Mouse (Mus musculus) forebrain, embryonic 11.5 days (tissue): ENCODE measurements at regions not wholly inside any gene's neighbourhood (a gene's known extent, or its start where the extent isn't known, plus 50 kb on each side); places are given as distances from the start of the nearest gene placed in this dataset.
"Not testable (repeated sequence)": the region's sequence is repeated elsewhere in the genome, so short reads cannot be mapped to it uniquely, and the experiment has no call there.

Source experiments
- ATAC-seq: fragments of 200-750 bp; cut with Nextera tagmentation; replicated peaks from 2 replicates; pipeline ENCODE4 v1.8.0; 2017; ENCODE audit warnings: moderate TSS enrichment; ENCODE audit not compliant: low FRiP score
- DNase-seq: peaks from one replicate; pipeline ENCODE4 v3.0.0-alpha.2; 2017; ENCODE audit warnings: low spot score
- H3K27ac ChIP-seq: fragments of 300-500 bp; sonication (generic); 2 replicates; pipeline ENCODE4 v1.5.1; 2014; ENCODE audit warnings: low read depth, low read length
- H3K27me3 ChIP-seq: fragments of 300-500 bp; sonication (generic); 2 replicates; pipeline ENCODE4 v1.6.1; 2014; ENCODE audit warnings: mild to moderate bottlenecking, low read length, mixed read lengths; ENCODE audit not compliant: control insufficient read depth, insufficient read depth
- H3K36me3 ChIP-seq: fragments of 300-500 bp; sonication (generic); 2 replicates; pipeline ENCODE4 v1.6.1; 2014; ENCODE audit warnings: mild to moderate bottlenecking, low read length, moderate library complexity, mixed read lengths; ENCODE audit not compliant: control insufficient read depth, insufficient read depth
- H3K4me1 ChIP-seq: fragments of 300-500 bp; sonication (generic); replicated peaks from 2 replicates; pipeline ENCODE4 v1.6.1; 2014; ENCODE audit warnings: low read length, mixed read lengths; ENCODE audit not compliant: control insufficient read depth, insufficient read depth
- H3K4me2 ChIP-seq: fragments of 300-500 bp; sonication (generic); 2 replicates; pipeline ENCODE4 v1.6.1; 2014; ENCODE audit warnings: low read depth, mild to moderate bottlenecking, low read length, moderate library complexity, mixed read lengths; ENCODE audit not compliant: severe bottlenecking
- H3K4me3 ChIP-seq: fragments of 300-500 bp; sonication (generic); 2 replicates; pipeline ENCODE4 v1.5.1; 2014; ENCODE audit warnings: low read depth, low read length
- H3K9ac ChIP-seq: fragments of 300-500 bp; sonication (generic); 2 replicates; pipeline ENCODE4 v1.6.1; 2014; ENCODE audit warnings: low read length
- H3K9me3 ChIP-seq: fragments of 300-500 bp; sonication (generic); 2 replicates; pipeline ENCODE4 v1.6.1; 2016; ENCODE audit warnings: low read length, mixed read lengths; ENCODE audit not compliant: control insufficient read depth
- WGBS: fragments of 180-500 bp; shearing (Covaris S2); extraction: QIAGEN DNeasy Blood & Tissue Kit; methylation state at CpG from one replicate; pipeline ENCODE4 v1.1.7; 2014; 5-methylcytosine and 5-hydroxymethylcytosine counted together

GRCm38 (mm10) chr12:67620137-67620910, 398.0 kb upstream of the Mdga2 start:
- not testable (repeated sequence) for H3K9ac ChIP-seq, H3K27me3 ChIP-seq, DNase-seq, H3K4me2 ChIP-seq, H3K4me1 ChIP-seq, H3K9me3 ChIP-seq, H3K4me3 ChIP-seq, H3K27ac ChIP-seq, H3K36me3 ChIP-seq
- peak; percentile 58; the same call in 1 of the 2 replicates for ATAC-seq
- 24% methylated on average over 6 of the region's 6 CpGs for WGBS

GRCm38 (mm10) chr12:67618252-67618651, 395.9 kb upstream of the Mdga2 start:
- 75% methylated on average over 6 of the region's 6 CpGs for WGBS
- Histone ChIP-seq H3K9me3 (no peaks in the 10 kb centered on the region), H3K4me2 (no peak overlapping the region), H3K36me3 (no peaks in the 10 kb centered on the region), H3K27ac (no peak overlapping the region), H3K9ac (no peak overlapping the region), H3K4me3 (no peak overlapping the region), H3K4me1 (no peaks in the 10 kb centered on the region), H3K27me3 (no peaks in the 10 kb centered on the region)
- ATAC-seq (0 out of 2 replicates have a peak, but pooled peaks have one; percentile 60), DNase-seq (no peak)

- Histone ChIP-seq H3K36me3 (no peaks in the 10 kb centered on the region), H3K9ac (no peak overlapping the region), H3K4me1 (no peaks in the 10 kb centered on the region), H3K27me3 (no peaks in the 10 kb centered on the region), H3K4me2 (no peak overlapping the region), H3K9me3 (no peaks in the 10 kb centered on the region), H3K27ac (no peak overlapping the region), H3K4me3 (no peak overlapping the region)
- WGBS = 83% methylated on average over 3 of the region's 3 CpGs
- ATAC-seq (peak; percentile 64; the same call in 1 of the 2 replicates), DNase-seq (no peak)
Measured at GRCm38 (mm10) chr12:67598927-67599326, 376.6 kb upstream of the Mdga2 start.
